ENCODE assay signal across 15 mouse cellular contexts in genomic region chr16:26184647-26185262, GRCm38 (mm10).
A peak's percentile ranks its signal among the peaks of the same experiment; 100 is the strongest.
DNase-seq lines count a peak whose midpoint lies in the region; ATAC-seq and TF ChIP-seq lines count a peak whose summit lies in the region.
"Had no signal": no experiment of that assay in that cellular context is flagged by ENCODE, and none has a peak within 500 bp of the region (broad histone marks: within the 10 kb centered on the region; RNA-seq: fewer than 3 reads in every experiment).

No protein-coding gene starts in this region.

- TF ChIP-seq CTCF in heart, adult 2 months (IDR thresholded peaks at IDR 0.05): no peak
- no peak for TF ChIP-seq CTCF in kidney, postnatal 0 days (IDR thresholded peaks at IDR 0.05; ENCODE audit: low read depth)

- H3K27me3 ChIP-seq in heart, embryonic 11.5 days (ENCODE audit: control insufficient read depth, insufficient read depth, low read length): no peaks in the 10 kb centered on the region
- H3K27me3 ChIP-seq in heart, adult 2 months (ENCODE audit: control insufficient read depth, insufficient read depth, low read length): no peaks in the 10 kb centered on the region
- no peaks in the 10 kb centered on the region for H3K27me3 ChIP-seq in kidney, postnatal 0 days (ENCODE audit: insufficient read depth, low read length)
- H3K27me3 ChIP-seq in embryonic facial prominence, embryonic 14.5 days (replicated peaks; ENCODE audit: control insufficient read depth, insufficient read depth, low read length): no peaks in the 10 kb centered on the region
- H3K27me3 ChIP-seq: neural tube, embryonic 12.5 days had no signal

- 35% methylated on average over 6 of the region's 6 CpGs for WGBS in heart, embryonic 11.5 days (ENCODE audit: insufficient replicate concordance)
- 26% methylated on average over 6 of the region's 6 CpGs for WGBS in heart, adult 2 months
- WGBS in kidney, postnatal 0 days: 34% methylated on average over 6 of the region's 6 CpGs
- WGBS in embryonic facial prominence, embryonic 14.5 days: 36% methylated on average over 6 of the region's 6 CpGs

- no peak for TF ChIP-seq EP300 in heart, adult 2 months (IDR thresholded peaks at IDR 0.05; ENCODE audit: insufficient read depth, low read depth, low read length)

- H3K9me3 ChIP-seq in heart, embryonic 11.5 days (replicated peaks; ENCODE audit: control insufficient read depth, low read length): no peaks in the 10 kb centered on the region
- H3K9me3 ChIP-seq in kidney, postnatal 0 days (replicated peaks; ENCODE audit: low read length): no peaks in the 10 kb centered on the region
- H3K9me3 ChIP-seq in embryonic facial prominence, embryonic 14.5 days (ENCODE audit: control insufficient read depth, low read length): 0 out of 2 replicates have a peak, but pooled peaks cover 3% of the 10 kb centered on the region
- H3K9me3 ChIP-seq: neural tube, embryonic 12.5 days had no signal

- ATAC-seq in heart, embryonic 11.5 days (replicated peaks; ENCODE audit: insufficient number of reproducible peaks, low FRiP score, low TSS enrichment): peak; percentile 60; the same call in 1 of the 2 replicates
- ATAC-seq in kidney, postnatal 0 days (replicated peaks; ENCODE audit: low FRiP score, low read depth): peak; percentile 61; the same call in 1 of the 2 replicates
- peak; percentile 63; the same call in 1 of the 2 replicates for ATAC-seq in embryonic facial prominence, embryonic 14.5 days (ENCODE audit: low read depth)
- ATAC-seq: hindbrain, postnatal 0 days; liver, postnatal 0 days had no signal

- no peaks in the 10 kb centered on the region for H3K79me2 ChIP-seq in heart, adult 2 months (replicated peaks; ENCODE audit: control insufficient read depth, insufficient read depth, low read length)

- no peak overlapping the region for H3K9ac ChIP-seq in heart, embryonic 11.5 days (ENCODE audit: low read depth, low read length)
- no peak overlapping the region for H3K9ac ChIP-seq in heart, adult 2 months (ENCODE audit: low read depth, low read length)
- no peak overlapping the region for H3K9ac ChIP-seq in kidney, postnatal 0 days (ENCODE audit: low read depth, low read length)
- no peak overlapping the region for H3K9ac ChIP-seq in embryonic facial prominence, embryonic 14.5 days (ENCODE audit: low read depth, low read length)
- H3K9ac ChIP-seq: liver, postnatal 0 days; neural tube, embryonic 12.5 days had no signal

- H3K4me2 ChIP-seq in heart, embryonic 11.5 days: no peak overlapping the region
- no peak overlapping the region for H3K4me2 ChIP-seq in kidney, postnatal 0 days (ENCODE audit: low read length)
- H3K4me2 ChIP-seq in embryonic facial prominence, embryonic 14.5 days (ENCODE audit: low read depth, low read length): no peak overlapping the region
- H3K4me2 ChIP-seq: neural tube, embryonic 12.5 days had no signal

- H3K27ac ChIP-seq in heart, embryonic 11.5 days (ENCODE audit: low read depth, low read length): peak overlapping the region; percentile 57
- no peak overlapping the region for H3K27ac ChIP-seq in heart, adult 2 months
- 0 out of 2 replicates have a peak overlapping the region, but pooled peaks have one; percentile 13 for H3K27ac ChIP-seq in kidney, postnatal 0 days
- H3K27ac ChIP-seq in embryonic facial prominence, embryonic 14.5 days (replicated peaks; ENCODE audit: low read depth, low read length): peak overlapping the region; percentile 35; the same call in 1 of the 2 replicates
- H3K27ac ChIP-seq: hindbrain, postnatal 0 days; neural tube, embryonic 12.5 days had no signal

- H3K4me1 ChIP-seq in heart, embryonic 11.5 days (ENCODE audit: control insufficient read depth, insufficient read depth, low read length): peaks cover 15% of the 10 kb centered on the region
- H3K4me1 ChIP-seq in heart, adult 2 months (ENCODE audit: control insufficient read depth, insufficient read depth, low read length): no peaks in the 10 kb centered on the region; the same call in 1 of the 2 replicates
- peaks cover 7% of the 10 kb centered on the region; the same call in 1 of the 2 replicates for H3K4me1 ChIP-seq in kidney, postnatal 0 days (replicated peaks; ENCODE audit: insufficient read depth, low read length)
- peaks cover 13% of the 10 kb centered on the region for H3K4me1 ChIP-seq in embryonic facial prominence, embryonic 14.5 days (ENCODE audit: control insufficient read depth, insufficient read depth, low read length)
- H3K4me1 ChIP-seq: neural tube, embryonic 12.5 days had no signal

- no peak for TF ChIP-seq POLR2A in heart, adult 2 months (IDR thresholded peaks at IDR 0.05; ENCODE audit: insufficient read depth, low read depth, low read length)

- intact Hi-C loops in heart, adult 2 months (cut with DNase I): no loop called here

- no peak for DNase-seq in heart, adult 2 months
- peak; percentile 68 for DNase-seq in kidney, postnatal 0 days (ENCODE audit: low spot score)
- DNase-seq in kidney, postnatal 14 days: no peak
- peak; percentile 84 for DNase-seq in embryonic facial prominence, embryonic 14.5 days (ENCODE audit: low spot score)
- peak; percentile 18 for DNase-seq in retina, postnatal 1 day
- no peak for DNase-seq in thymus, postnatal 14 days
- no peak for DNase-seq in layer of hippocampus, postnatal 36 days
- DNase-seq: adrenal gland, adult 2 months; cerebellum, postnatal 14 days; gastrocnemius, postnatal 25 days; liver, postnatal 0 days; midbrain, embryonic 14.5 days had no signal

- no peaks in the 10 kb centered on the region for H3K36me3 ChIP-seq in heart, embryonic 11.5 days (ENCODE audit: control insufficient read depth, insufficient read depth, low read length)
- H3K36me3 ChIP-seq in heart, adult 2 months (ENCODE audit: control insufficient read depth, insufficient read depth, low read length): no peaks in the 10 kb centered on the region
- H3K36me3 ChIP-seq in kidney, postnatal 0 days (ENCODE audit: insufficient read depth, low read length): no peaks in the 10 kb centered on the region
- H3K36me3 ChIP-seq in embryonic facial prominence, embryonic 14.5 days (ENCODE audit: control insufficient read depth, insufficient read depth, low read length): no peaks in the 10 kb centered on the region
- H3K36me3 ChIP-seq: neural tube, embryonic 12.5 days had no signal

- no peak overlapping the region for H3K4me3 ChIP-seq in heart, embryonic 11.5 days (ENCODE audit: low read depth, low read length)
- no peak overlapping the region for H3K4me3 ChIP-seq in heart, adult 2 months
- H3K4me3 ChIP-seq in kidney, postnatal 0 days (replicated peaks; ENCODE audit: low read depth, low read length): no peak overlapping the region
- H3K4me3 ChIP-seq in embryonic facial prominence, embryonic 14.5 days (ENCODE audit: low read depth, low read length): no peak overlapping the region
- H3K4me3 ChIP-seq: neural tube, embryonic 12.5 days had no signal

Comparison
In these comparisons a context has a peak if more than half of its experiments do, and no peak if none do; other contexts are left out.
1. DNase-seq: peak in kidney, postnatal 0 days (single experiment), embryonic facial prominence, embryonic 14.5 days (single experiment) and retina, postnatal 1 day (single experiment); none in heart, adult 2 months (0 of 2), kidney, postnatal 14 days (single experiment), thymus, postnatal 14 days (single experiment) and layer of hippocampus, postnatal 36 days (0 of 2).
2. Peak in every context shown above with its lines, with median percentiles within 50 percentile points of each other: ATAC-seq.